Mouse (Mus musculus) c-Kit-positive CD71-negative TER-119-negative erythroid progenitor cells, embryonic 14.5 days (primary cell): ENCODE results near the gene Olfr1512.
"Not testable (repeated sequence)": the region's sequence is repeated elsewhere in the genome, so short reads cannot be mapped to it uniquely, and the experiment has no call there.

ENCODE experiments used
- DNase-seq: peaks from one replicate; pipeline ENCODE4 v3.0.0-alpha.2; 2013; ENCODE audit warnings: low read depth

Gene Olfr1512

GRCm38 (mm10) chr14:52379068-52379467 lies at the start of gene Olfr1512:
Olfr1512 (minus strand) TSS chr14:52379168.
- no peak for DNase-seq

- no peak for DNase-seq
Measured at GRCm38 (mm10) chr14:52427686-52428085, 48.7 kb upstream of the Olfr1512 start.

- DNase-seq, result no peak
Measured at GRCm38 (mm10) chr14:52414273-52414672, 35.3 kb upstream of the Olfr1512 start, which contains the start of gene Olfr1510. Olfr1510 (minus strand) TSS chr14:52414373.

GRCm38 (mm10) chr14:52410142-52410919 lies 31.4 kb upstream of the Olfr1512 start:
- not testable (repeated sequence) for DNase-seq

GRCm38 (mm10) chr14:52397279-52397678 lies 18.3 kb upstream of the Olfr1512 start, which contains the start of gene Olfr1511:
Olfr1511 (minus strand) TSS chr14:52397379.
- no peak for DNase-seq

GRCm38 (mm10) chr14:52390084-52390848 lies 11.3 kb upstream of the Olfr1512 start:
- not testable (repeated sequence) for DNase-seq

GRCm38 (mm10) chr14:52368741-52369140 lies 10.2 kb downstream of the Olfr1512 start:
- DNase-seq, result no peak

GRCm38 (mm10) chr14:52356308-52356707 lies 22.7 kb downstream of the Olfr1512 start, which contains the start of gene Olfr1513:
Olfr1513 (minus strand) TSS chr14:52356408.
- DNase-seq, result no peak

GRCm38 (mm10) chr14:52339512-52339852 lies 39.5 kb downstream of the Olfr1512 start:
- no peak for DNase-seq

- DNase-seq, result peak; percentile 73
Measured at GRCm38 (mm10) chr14:52338751-52339511, 40.0 kb downstream of the Olfr1512 start.

- no peak for DNase-seq
Measured at GRCm38 (mm10) chr14:52332171-52332570, 46.8 kb downstream of the Olfr1512 start.

GRCm38 (mm10) chr14:52331069-52331750 lies 47.8 kb downstream of the Olfr1512 start:
- DNase-seq, result no peak

- DNase-seq, result no peak
Measured at GRCm38 (mm10) chr14:52327910-52328812, 50.8 kb downstream of the Olfr1512 start, which contains the start of gene Sall2. Sall2 (minus strand) TSS chr14:52328762.

- DNase-seq, result no peak
Measured at GRCm38 (mm10) chr14:52327375-52327901, 51.5 kb downstream of the Olfr1512 start.

GRCm38 (mm10) chr14:52325890-52326289 lies 53.1 kb downstream of the Olfr1512 start:
- DNase-seq, result no peak
